Mouse (Mus musculus) MEL (cell line): Measurements from ENCODE around the gene Hrk. TPM values are rescaled to one million over a fixed set of nuclear protein-coding genes. Genes with fewer than 3 reads are reported as not detected.

Source experiments
- DNase-seq: peaks from one replicate; pipeline ENCODE4 v3.0.0; 2011; ENCODE audit warnings: low read depth, low spot score
- H3K27ac ChIP-seq: 2 replicates; pipeline ENCODE4 v1.5.1; 2012; ENCODE audit warnings: low read depth, mild to moderate bottlenecking, control low read depth, low read length, moderate library complexity; ENCODE audit not compliant: control insufficient read depth
- H3K27me3 ChIP-seq, 2 experiments: fragments of 150-350 bp in 1 of 2; sonication (generic) in 1 of 2; 2 replicates each; pipeline ENCODE4 v1.6.1; 2012; ENCODE audit warnings: low read length in 2 of 2, mild to moderate bottlenecking in 2 of 2, improper control_type of control experiment in 1 of 2, moderate library complexity in 1 of 2; ENCODE audit not compliant: insufficient read depth in 2 of 2, control insufficient read depth in 1 of 2
- H3K36me3 ChIP-seq, 2 experiments: 2 replicates each; pipeline ENCODE4 v1.6.1; 2012 to 2014; ENCODE audit warnings: low read length in 2 of 2, improper control_type of control experiment in 1 of 2, inconsistent platforms in 1 of 2, mild to moderate bottlenecking in 1 of 2; ENCODE audit not compliant: insufficient read depth in 2 of 2, control insufficient read depth in 1 of 2
- H3K4me1 ChIP-seq, 2 experiments: fragments of 150-350 bp in 1 of 2; sonication (generic) in 1 of 2; 2 replicates each; pipeline ENCODE4 v1.6.1; 2012; ENCODE audit warnings: low read length in 2 of 2, improper control_type of control experiment in 1 of 2, mild to moderate bottlenecking in 1 of 2; ENCODE audit not compliant: insufficient read depth in 2 of 2, control insufficient read depth in 1 of 2
- H3K4me3 ChIP-seq, 2 experiments: fragments of 150-350 bp in 1 of 2; sonication (generic) in 1 of 2; 2 replicates each; pipeline ENCODE4 v1.5.1; 2012; ENCODE audit warnings: low read depth in 2 of 2, low read length in 2 of 2, mild to moderate bottlenecking in 2 of 2, moderate library complexity in 2 of 2, control low read depth in 1 of 2, improper control_type of control experiment in 1 of 2; ENCODE audit not compliant: control insufficient read depth in 1 of 2, insufficient read depth in 1 of 2
- H3K79me2 ChIP-seq: 2 replicates; pipeline ENCODE4 v1.6.1; 2012; ENCODE audit warnings: mild to moderate bottlenecking, low read length, moderate library complexity; ENCODE audit not compliant: control insufficient read depth, poor library complexity, insufficient read depth
- H3K9ac ChIP-seq: 2 replicates; pipeline ENCODE4 v1.6.1; 2012; ENCODE audit warnings: low read depth, mild to moderate bottlenecking, control low read depth, low read length, moderate library complexity; ENCODE audit not compliant: control insufficient read depth, poor library complexity, severe bottlenecking
- H3K9me3 ChIP-seq: fragments of 150-350 bp; sonication (generic); replicated peaks from 2 replicates; pipeline ENCODE4 v1.6.1; 2012; ENCODE audit warnings: mild to moderate bottlenecking, low read length, improper control_type of control experiment, moderate library complexity; ENCODE audit not compliant: insufficient read depth
- CHD1 ChIP-seq: IDR thresholded peaks from 2 replicates; pipeline ENCODE4 v1.6.1; 2012; ENCODE audit warnings: low read depth, mild to moderate bottlenecking, inconsistent platforms, low read length, improper control_type of control experiment
- CHD2 ChIP-seq: IDR thresholded peaks from 2 replicates; pipeline ENCODE4 v1.6.1; 2011; ENCODE audit warnings: low read length, improper control_type of control experiment
- E2F4 ChIP-seq: IDR thresholded peaks from 2 replicates; pipeline ENCODE4 v1.6.1; 2011; ENCODE audit warnings: low read depth, low read length, improper control_type of control experiment, borderline replicate concordance
- ETS1 ChIP-seq: IDR thresholded peaks from 2 replicates; pipeline ENCODE4 v1.6.1; 2012; ENCODE audit warnings: low read depth, mild to moderate bottlenecking, inconsistent platforms, low read length, improper control_type of control experiment, moderate library complexity
- GABPA ChIP-seq: IDR thresholded peaks from 2 replicates; pipeline ENCODE4 v1.6.1; 2012; ENCODE audit warnings: low read depth, mild to moderate bottlenecking, inconsistent platforms, low read length, improper control_type of control experiment, moderate library complexity
- GATA1 ChIP-seq: IDR thresholded peaks from 2 replicates; pipeline ENCODE4 v1.6.1; 2011; ENCODE audit warnings: low read depth, low read length, improper control_type of control experiment
- JUND ChIP-seq: IDR thresholded peaks from 2 replicates; pipeline ENCODE4 v1.6.1; 2011; ENCODE audit warnings: low read depth, mild to moderate bottlenecking, improper control_type of control experiment, low read length
- MAFK ChIP-seq: IDR thresholded peaks from 2 replicates; pipeline ENCODE4 v1.6.1; 2011; ENCODE audit warnings: low read depth, mild to moderate bottlenecking, low read length, improper control_type of control experiment, borderline replicate concordance
- MAX ChIP-seq: IDR thresholded peaks from 2 replicates; pipeline ENCODE4 v1.6.1; 2011; ENCODE audit warnings: low read length, improper control_type of control experiment
- MAZ ChIP-seq: IDR thresholded peaks from 2 replicates; pipeline ENCODE4 v1.6.1; 2012; ENCODE audit warnings: low read depth, mild to moderate bottlenecking, inconsistent platforms, low read length, improper control_type of control experiment
- MYB ChIP-seq: IDR thresholded peaks from 2 replicates; pipeline ENCODE4 v1.6.1; 2011; ENCODE audit warnings: mild to moderate bottlenecking, low read depth, low read length, improper control_type of control experiment
- MYC ChIP-seq: IDR thresholded peaks from 2 replicates; pipeline ENCODE4 v1.6.1; 2011; ENCODE audit warnings: low read depth, mild to moderate bottlenecking, low read length, improper control_type of control experiment, moderate library complexity
- NELFE ChIP-seq: IDR thresholded peaks from 2 replicates; pipeline ENCODE4 v1.6.1; 2011; ENCODE audit warnings: low read depth, low read length, improper control_type of control experiment
- NRF1 ChIP-seq: IDR thresholded peaks from 2 replicates; pipeline ENCODE4 v1.6.1; 2014; ENCODE audit warnings: low read depth, mild to moderate bottlenecking, inconsistent platforms, low read length, improper control_type of control experiment, moderate library complexity; ENCODE audit not compliant: poor library complexity, insufficient read depth, severe bottlenecking
- POLR2AphosphoS2 ChIP-seq: IDR thresholded peaks from 2 replicates; pipeline ENCODE4 v1.6.1; 2011; ENCODE audit warnings: low read length, improper control_type of control experiment
- POLR2AphosphoS5 ChIP-seq: IDR thresholded peaks from 2 replicates; pipeline ENCODE4 v1.6.1; 2012; ENCODE audit warnings: low read depth, borderline replicate concordance, mild to moderate bottlenecking, inconsistent platforms, low read length, moderate library complexity, mixed read lengths
- RAD21 ChIP-seq: IDR thresholded peaks from 2 replicates; pipeline ENCODE4 v1.6.1; 2011; ENCODE audit warnings: mild to moderate bottlenecking, low read depth, low read length, improper control_type of control experiment
- SMC3 ChIP-seq: IDR thresholded peaks from 2 replicates; pipeline ENCODE4 v1.6.1; 2011; ENCODE audit warnings: low read depth, low read length, improper control_type of control experiment
- TAL1 ChIP-seq: IDR thresholded peaks from 2 replicates; pipeline ENCODE4 v1.6.1; 2012; ENCODE audit warnings: mild to moderate bottlenecking, inconsistent platforms, low read length, moderate library complexity, mixed read lengths
- TBP ChIP-seq: IDR thresholded peaks from 2 replicates; pipeline ENCODE4 v1.8.0; 2011; ENCODE audit warnings: low read depth, low read length, improper control_type of control experiment
- TCF12 ChIP-seq: IDR thresholded peaks from 2 replicates; pipeline ENCODE4 v1.6.1; 2014; ENCODE audit warnings: low read depth, mild to moderate bottlenecking, inconsistent platforms, low read length, improper control_type of control experiment, moderate library complexity
- ZC3H11A ChIP-seq: IDR thresholded peaks from 2 replicates; pipeline ENCODE4 v1.6.1; 2012; ENCODE audit warnings: low read depth, mild to moderate bottlenecking, inconsistent platforms, low read length, improper control_type of control experiment
- ZKSCAN1 ChIP-seq: IDR thresholded peaks from 2 replicates; pipeline ENCODE4 v1.6.1; 2012; ENCODE audit warnings: low read depth, mild to moderate bottlenecking, inconsistent platforms, low read length, improper control_type of control experiment, moderate library complexity
- ZMIZ1 ChIP-seq: IDR thresholded peaks from 2 replicates; pipeline ENCODE4 v1.6.1; 2012; ENCODE audit warnings: low read depth, mild to moderate bottlenecking, inconsistent platforms, low read length, improper control_type of control experiment, moderate library complexity
- polyA plus RNA-seq, 2 experiments: library from polyadenylated mRNA; stranded (reverse) in 1 of 2; unstranded in 1 of 2; fragments of >175 nt in 1 of 2; fragments of >200 nt in 1 of 2; gene quantifications; 2 replicates each; pipeline versions ENCODE4 v1.2.1 to v1.2.4; 2012; ENCODE audit warnings: low replicate concordance in 2 of 2, low read depth in 1 of 2; ENCODE audit not compliant: insufficient read length in 2 of 2, insufficient read depth in 1 of 2, missing spikeins in 1 of 2
- total RNA-seq: library from RNA; depleted of rRNA; stranded (reverse); fragments of 300-350 nt; gene quantifications from 2 replicates; pipeline ENCODE4 v1.2.3, GENCODE M21; 2012

The Hrk gene
- total and polyA plus RNA-seq, 3 experiments, result not detected

- TF ChIP-seq TCF12, result no peak
- no peak for TF ChIP-seq POLR2AphosphoS5
- no peak for TF ChIP-seq MAZ
- no peak for TF ChIP-seq NRF1
- no peak for TF ChIP-seq MAX
- Histone ChIP-seq H3K4me3 (no peak overlapping the region), H3K36me3 (no peaks in the 10 kb centered on the region; a peak in 1 of 4 replicates), H3K79me2 (peaks cover 14% of the 10 kb centered on the region), H3K27ac (no peak overlapping the region), H3K4me1 (no peaks in the 10 kb centered on the region), H3K27me3 (no peaks in the 10 kb centered on the region), H3K9ac (no peak overlapping the region), H3K9me3 (no peaks in the 10 kb centered on the region)
- DNase-seq, result no peak
These were observed 21.0 kb upstream of the Hrk start for GRCm38 (mm10) chr5:118143211-118144026.

GRCm38 (mm10) chr5:118144327-118144726 lies 20.1 kb upstream of the Hrk start:
- no peaks in the 10 kb centered on the region for H3K4me1 ChIP-seq
- DNase-seq, result no peak
- H3K79me2 ChIP-seq, result peaks cover 14% of the 10 kb centered on the region
- H3K9ac ChIP-seq, result no peak overlapping the region
- no peaks in the 10 kb centered on the region; a peak in 1 of 4 replicates for H3K36me3 ChIP-seq
- H3K4me3 ChIP-seq, result no peak overlapping the region
- H3K27ac ChIP-seq, result no peak overlapping the region
- TF ChIP-seq CHD2, result no peak
- TF ChIP-seq NELFE, result no peak
- no peak for TF ChIP-seq POLR2AphosphoS2
- TF ChIP-seq MAFK, result no peak
- no peak for TF ChIP-seq ZC3H11A
- no peak for TF ChIP-seq MAX
- TF ChIP-seq CHD1, result no peak
- TF ChIP-seq NRF1, result no peak
- TF ChIP-seq TAL1, result no peak
- H3K9me3 ChIP-seq, result no peaks in the 10 kb centered on the region
- no peaks in the 10 kb centered on the region for H3K27me3 ChIP-seq

- no peak overlapping the region for H3K27ac ChIP-seq
- H3K9ac ChIP-seq, result no peak overlapping the region
- no peaks in the 10 kb centered on the region for H3K9me3 ChIP-seq
- H3K4me3 ChIP-seq, result no peak overlapping the region
- H3K36me3 ChIP-seq, result no peaks in the 10 kb centered on the region; a peak in 1 of 4 replicates
- peaks cover 17% of the 10 kb centered on the region for H3K79me2 ChIP-seq
- no peak for TF ChIP-seq POLR2AphosphoS5
- no peak for TF ChIP-seq MYC
- no peak for TF ChIP-seq MYB
- no peak for TF ChIP-seq E2F4
- TF ChIP-seq ZKSCAN1, result no peak
- no peak for TF ChIP-seq RAD21
- no peak for TF ChIP-seq TBP
- TF ChIP-seq ETS1, result no peak
- no peak for TF ChIP-seq GATA1
- no peak for TF ChIP-seq MAFK
- no peak for TF ChIP-seq SMC3
- no peak for TF ChIP-seq JUND
- TF ChIP-seq ZMIZ1, result no peak
- TF ChIP-seq GABPA, result no peak
- H3K4me1 ChIP-seq, result no peaks in the 10 kb centered on the region
- no peak for DNase-seq
- H3K27me3 ChIP-seq, result no peaks in the 10 kb centered on the region
These were observed 19.7 kb upstream of the Hrk start for GRCm38 (mm10) chr5:118144770-118145169.
